Mouse (Mus musculus) adrenal gland, adult 8-10 months (tissue): ENCODE measurements at regions not wholly inside any gene's neighbourhood (a gene's known extent, or its start where the extent isn't known, plus 50 kb on each side); places are given as distances from the start of the nearest gene placed in this dataset.

Experiments
- DNase-seq: peaks from one replicate; pipeline ENCODE4 v3.0.0; 2022

DNA sequence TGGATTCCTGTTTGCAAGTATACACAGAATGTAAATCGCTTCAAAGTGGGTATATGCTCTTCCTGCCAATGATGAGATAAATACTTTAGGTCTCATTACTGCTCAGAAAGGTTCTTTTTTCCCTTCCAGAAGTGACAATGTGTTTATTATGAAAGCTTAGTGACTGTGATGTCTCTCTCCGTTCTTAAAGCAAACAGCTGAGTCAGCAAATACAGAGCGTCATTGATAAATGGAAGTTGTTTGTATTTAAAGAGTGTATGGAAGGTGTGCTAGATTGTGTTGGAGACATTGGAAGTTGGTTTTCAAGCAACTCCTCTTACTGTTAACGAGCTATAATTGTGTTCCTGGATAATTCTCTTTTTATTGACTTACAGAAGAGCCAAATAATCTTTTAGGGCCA, 408.0 kb downstream of the Prr30 start:
- no peak for DNase-seq

DNA sequence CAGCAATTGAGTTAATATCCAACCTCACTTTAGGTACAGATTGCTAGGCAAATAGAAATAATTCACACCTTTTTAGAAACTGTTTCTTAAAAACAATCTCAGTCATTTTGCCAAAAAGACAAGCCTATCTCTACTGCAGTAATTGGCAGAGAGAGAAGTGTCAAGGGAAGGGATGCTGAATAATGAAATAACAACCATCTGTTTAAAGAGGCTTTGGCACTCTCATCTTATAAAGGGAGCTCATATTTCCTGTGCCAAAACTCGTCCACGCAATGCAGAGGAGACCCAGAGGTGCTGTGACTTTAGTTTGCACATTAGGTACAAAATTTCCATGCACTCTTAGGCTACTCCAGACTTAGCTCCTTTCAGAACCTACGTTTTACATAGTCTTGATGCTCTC, 418.2 kb downstream of the Prr30 start:
- no peak for DNase-seq

DNA sequence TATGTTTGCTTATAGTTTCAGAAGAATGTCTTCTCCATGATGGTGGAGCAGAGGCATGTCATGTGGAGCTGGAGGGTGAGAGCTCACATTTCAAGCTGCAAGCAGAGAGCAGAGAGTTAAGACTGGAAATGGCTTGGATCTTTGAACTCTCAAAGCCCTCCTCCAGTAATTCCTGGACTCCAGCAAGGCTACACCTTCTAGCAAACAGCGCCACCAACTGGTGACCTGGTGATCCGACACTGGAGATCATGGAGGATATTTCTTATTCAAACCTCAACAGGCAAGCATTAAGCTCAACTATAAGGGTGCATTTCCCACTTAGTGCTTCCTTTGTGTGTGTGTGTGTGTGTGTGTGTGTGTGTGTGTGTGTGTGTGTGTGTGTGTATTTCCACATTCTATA, 446.2 kb downstream of the Prr30 start:
- no peak for DNase-seq

DNA sequence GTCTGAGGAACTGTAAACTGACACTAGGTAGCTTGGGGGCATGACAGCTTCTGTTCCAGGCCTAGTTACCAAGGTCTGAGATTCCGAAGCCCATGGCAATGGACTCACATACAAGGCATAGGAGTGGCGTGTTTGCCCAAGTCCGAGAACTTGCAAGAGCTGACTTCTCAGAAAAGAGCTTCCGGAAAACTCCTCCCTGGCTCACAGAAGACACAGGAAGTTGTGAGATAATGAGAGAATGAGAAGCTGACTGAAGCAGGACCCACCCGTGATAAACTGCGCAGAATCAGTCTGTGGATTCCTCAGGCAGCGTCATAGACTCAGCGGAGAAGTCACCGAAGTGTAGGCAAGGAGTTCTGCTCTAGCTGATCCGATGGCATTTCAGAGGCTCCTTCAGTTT, 447.4 kb downstream of the Prr30 start:
- DNase-seq: no peak

DNA sequence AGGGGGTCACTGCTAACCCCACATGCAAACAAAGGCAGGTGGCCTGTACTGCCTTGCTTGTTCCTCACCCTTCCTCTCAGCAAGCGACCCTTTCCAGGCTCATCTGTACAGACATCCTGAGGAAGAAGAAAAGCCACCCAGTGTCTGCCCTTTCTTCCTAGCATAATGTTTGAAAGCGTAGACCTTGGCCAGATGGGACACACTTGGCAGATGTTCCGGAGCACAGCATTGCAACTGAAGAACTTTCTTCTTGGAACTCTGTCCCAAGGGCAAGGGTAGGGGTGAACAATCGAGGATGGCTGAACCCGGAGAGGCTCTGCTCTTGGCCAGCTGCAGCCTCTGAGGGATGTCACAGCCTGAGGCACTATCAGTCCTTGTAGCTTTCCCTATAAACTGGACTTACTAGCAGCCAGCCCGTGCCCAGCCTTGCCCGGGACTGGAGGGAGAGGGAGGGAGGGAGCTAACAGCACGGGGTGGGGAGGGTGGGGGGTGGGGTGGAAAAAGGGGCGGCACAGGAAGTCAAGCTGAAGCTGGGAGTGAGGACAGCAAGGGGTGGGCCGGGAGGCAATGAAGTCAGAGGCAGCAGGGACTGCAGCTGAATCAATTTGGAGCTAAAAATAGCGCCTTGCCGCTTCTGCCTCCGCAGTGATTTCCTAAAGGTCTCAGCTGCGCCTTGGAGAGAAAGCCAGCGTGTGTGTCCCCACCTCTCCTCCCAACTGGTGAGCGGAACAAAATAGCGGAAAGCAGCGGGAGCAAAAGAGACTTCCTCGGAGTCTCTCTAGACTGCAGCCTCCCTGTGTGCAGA, 450.2 kb downstream of the Prr30 start:
- peak; percentile 59 for DNase-seq

DNA sequence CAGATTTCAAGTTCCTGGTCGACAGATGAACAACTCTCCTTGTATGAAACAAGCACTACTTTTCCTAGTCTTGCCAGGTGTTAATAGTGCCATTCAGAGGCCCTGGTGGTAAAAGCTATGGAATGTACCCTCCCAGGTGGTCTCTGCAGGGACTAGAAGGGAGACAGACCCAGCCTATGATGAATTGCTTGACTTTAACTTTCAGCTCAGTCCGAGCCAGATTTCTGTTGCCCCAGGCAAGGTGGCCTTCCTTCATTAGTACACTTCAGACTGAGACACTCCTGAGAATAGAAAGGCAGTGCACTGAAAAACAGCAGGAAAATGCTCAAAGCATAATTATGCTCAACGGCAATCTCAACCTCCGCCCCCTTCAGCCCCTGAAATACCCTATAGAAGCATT, 450.8 kb upstream of the Klf12 start:
- no peak for DNase-seq

DNA sequence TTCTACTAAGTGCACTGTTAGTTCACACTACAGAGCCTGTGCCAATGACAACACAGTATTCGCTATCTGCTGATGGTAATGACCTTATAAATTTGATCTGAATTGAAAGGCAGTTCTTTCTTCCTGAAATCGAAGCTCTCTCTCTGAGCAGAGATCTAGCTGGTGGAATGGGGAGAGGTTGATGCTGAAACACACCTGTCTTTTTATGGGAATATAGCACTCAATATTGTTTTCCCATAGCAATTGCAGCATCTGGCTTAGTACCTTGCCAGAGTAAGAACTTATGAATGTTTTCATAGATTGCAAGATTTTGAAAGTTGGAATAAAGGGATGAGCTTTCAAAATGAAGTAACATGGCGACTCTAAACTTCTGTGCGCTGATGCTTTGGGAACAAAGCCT, 444.0 kb upstream of the Klf12 start:
- DNase-seq: no peak

DNA sequence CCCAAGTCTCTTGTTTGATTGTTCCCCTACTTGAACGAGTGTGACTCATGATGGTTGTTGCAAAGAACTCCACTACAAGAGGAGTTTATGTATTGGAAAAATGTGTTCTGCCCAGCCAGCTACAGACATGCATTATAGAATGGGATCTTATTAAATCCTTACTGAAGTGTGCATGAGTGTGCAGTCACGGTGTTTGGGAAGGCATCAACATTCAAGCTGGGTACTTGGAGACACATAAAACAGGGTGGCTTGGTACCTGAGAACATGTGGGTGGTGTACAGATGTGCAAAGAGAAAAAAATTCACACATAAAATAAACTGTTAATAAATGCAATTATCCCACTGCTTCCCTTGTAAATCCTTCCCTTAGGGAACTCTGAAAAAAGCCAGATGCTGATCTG, 443.2 kb upstream of the Klf12 start:
- no peak for DNase-seq

DNA sequence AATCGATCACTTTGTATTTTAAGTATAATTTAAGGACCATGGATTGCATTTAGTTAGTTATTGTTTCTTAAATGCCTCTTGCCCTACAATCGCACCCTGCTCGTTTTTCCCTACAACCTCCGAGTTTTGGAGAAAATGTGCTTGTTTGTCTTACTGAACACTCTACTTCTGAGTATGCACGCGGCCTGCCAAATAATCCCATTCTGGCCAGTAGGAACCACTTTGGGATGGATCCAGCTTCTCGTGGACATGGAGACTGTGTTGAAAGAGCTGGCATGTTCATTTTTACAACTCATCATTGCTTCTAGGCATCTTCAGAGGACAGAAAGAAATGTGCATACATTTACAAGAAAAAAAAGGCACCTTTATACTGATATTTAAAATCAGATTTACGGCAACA, 440.5 kb upstream of the Klf12 start:
- no peak for DNase-seq

DNA sequence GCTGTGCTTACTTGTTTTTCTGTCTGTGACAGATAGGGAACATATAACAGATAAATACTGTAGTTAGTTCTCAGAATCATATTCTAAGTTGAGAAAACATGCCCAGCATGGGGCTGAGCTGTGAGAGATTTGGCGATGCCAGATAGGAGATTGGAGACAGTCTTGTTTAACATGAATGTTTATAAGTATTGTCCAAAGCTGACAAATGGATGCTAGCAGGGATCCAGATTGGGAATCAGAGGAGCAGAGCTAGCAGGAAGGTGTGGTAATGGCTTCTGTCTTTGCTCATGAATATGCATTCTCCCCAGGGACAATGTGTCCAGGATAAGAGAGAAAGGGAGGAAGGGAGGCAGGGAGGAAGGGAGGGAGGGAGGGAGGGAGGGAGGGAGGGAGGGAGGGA, 436.2 kb upstream of the Klf12 start:
- no peak for DNase-seq

DNA sequence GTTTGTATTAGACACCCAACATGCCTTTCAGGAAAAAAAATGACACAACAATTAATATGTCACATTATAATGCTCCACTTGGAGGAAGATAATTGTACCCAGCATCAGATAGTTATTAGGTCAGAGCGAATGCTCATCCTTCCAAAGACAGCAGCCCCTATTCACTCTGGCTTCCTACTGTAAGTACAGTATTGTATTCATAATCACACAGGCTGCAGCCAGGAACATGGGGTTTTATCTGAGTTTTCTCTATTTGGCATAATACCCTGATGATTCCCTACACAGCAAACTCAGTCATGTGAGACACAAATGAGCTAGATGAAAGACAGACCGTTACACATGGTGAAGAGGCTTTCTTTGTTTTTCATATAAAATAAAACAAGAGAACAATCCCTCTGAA, 430.5 kb upstream of the Klf12 start:
- DNase-seq: no peak

DNA sequence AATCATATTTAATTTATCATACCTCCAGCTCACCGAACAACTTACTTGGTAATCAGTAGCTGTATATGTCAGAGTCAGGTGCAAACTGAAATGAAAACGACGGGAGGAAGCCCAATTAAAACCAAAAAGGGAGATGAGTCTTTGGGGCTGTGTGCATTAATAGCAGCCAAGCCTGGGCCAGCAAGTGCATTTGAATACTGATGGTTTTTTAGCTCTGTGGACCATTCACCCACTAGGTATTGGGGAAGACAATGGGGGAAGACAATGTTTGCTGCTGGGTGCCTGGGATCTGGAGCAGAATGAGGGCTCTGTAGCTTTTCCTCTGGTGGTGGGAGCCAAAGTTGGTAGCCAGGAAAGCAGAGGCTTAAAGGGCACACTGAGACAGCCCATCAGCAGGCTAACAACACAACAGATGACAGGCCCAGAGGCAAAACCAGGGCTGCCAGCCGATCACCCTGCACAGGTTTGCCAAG, 429.6 kb upstream of the Klf12 start:
- no peak for DNase-seq

DNA sequence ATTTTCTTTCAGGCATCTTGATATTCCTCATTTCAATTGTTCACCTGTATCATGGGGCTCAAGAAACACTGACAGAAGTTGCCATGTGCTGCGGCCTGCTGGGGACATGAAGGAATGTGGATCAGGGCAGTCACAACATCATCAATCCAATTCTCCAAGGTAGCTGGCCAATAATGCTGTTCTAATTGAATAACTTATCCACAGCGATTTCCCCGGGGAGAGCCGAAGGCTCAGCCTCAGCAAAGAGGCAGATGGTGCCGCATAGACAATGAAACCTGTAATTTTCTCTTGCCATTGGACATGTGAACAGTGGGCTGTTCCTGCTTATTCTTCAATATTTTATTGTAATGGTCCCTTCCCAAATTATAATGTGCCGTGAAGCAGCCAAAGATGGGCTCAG, 429.1 kb upstream of the Klf12 start:
- no peak for DNase-seq

DNA sequence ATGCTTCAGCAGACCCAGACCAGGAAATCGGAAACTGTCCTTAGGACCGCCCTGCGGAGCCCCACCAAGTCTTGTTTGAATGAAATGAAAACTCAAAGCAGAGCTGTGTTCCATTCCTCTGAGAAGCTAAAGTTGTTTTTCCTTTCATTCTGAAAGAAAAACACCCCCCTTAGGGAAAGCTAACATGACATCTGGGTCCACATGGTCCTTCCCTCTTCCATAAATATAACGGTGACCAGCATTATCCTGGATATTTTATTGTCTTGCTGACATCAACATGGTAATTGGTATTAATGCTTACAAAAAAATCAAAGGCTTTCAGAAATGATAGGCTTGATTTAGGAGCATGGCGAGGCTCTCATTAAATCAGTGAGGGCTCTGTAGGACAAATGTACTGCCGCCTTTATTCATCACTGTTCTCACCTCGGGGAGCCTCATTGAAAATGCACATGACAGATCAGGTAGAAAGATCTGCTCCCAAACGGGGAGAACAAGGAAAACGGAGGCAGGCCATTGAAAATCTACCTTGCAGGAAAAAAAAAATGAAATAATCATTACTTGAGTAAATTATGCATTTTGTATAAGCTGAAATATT, 381.0 kb upstream of the Klf12 start:
- no peak for DNase-seq

DNA sequence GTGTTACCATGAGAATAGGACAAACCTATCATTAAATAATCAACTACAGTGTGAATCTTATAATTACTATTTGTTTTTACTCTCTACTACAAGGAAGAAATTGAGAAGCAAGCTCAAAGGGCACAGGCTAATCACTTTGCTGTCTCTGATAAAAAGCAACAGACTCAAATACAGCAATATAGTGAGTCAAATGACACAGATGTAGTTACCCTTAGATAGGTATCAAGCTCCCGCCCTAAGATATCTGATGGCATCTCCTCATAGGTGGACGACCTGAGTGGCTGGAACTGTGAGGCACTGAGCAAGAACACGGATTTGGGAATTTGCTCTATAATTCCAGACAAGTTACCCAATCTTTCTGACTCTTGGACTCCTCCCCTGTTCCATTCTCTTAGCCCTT, 379.7 kb upstream of the Klf12 start:
- no peak for DNase-seq

DNA sequence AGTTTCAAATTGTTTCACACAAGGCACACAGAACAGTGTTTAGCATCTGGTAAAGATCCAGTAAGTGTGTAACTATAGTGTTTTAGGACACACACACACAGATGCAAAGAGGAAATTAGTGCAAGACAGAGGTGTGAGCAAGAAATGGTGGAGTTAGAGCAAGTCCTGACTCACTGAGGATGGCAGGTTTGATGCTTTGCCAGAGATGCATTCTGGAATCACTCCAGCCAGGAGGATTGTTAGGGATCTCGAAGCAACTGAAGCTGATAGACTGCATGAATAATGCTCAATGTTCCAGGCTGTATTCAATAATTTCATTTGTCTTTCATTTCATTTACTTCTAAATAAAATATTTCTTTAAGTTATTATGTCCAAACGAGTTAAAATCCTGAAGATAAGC, 357.6 kb upstream of the Klf12 start:
- no peak for DNase-seq

DNA sequence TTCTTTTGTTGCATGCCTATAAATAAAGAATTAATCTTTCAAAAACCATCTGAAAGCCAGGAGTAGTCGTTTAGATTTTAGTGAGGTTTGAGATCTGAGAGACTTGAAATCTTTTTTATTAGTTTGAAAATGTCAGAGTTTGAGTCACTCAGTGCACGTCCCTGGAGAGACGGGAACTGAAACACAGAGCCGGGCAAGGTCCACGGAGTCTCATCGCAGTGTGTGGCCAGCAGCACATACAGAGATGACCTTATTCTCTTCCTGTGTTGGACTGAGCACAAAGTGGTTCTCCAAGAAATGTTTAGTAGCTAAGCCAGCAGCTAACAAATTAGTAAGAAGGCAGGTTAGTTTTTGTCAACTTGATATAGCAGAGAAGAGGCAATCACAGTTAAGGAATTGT, 350.0 kb upstream of the Klf12 start:
- peak; percentile 55 for DNase-seq

DNA sequence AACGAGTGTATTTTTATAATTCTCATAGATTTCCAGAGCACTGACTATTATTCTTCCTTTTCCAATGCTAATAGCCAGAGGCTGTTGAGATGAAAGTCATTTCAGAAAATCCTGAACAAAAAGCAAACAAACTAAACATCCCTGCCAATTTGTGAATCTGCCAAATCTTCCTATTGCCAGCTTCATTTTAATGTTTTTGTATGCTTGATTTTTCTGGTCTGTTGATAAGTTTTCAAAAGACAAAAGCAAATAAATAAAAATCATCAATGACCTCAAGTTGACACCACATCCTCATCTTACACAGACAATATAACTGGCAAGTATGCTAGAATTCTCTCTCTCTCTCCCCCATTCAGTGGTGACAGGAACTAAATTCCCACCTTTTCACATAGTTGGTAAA, 347.2 kb upstream of the Klf12 start:
- DNase-seq: no peak

DNA sequence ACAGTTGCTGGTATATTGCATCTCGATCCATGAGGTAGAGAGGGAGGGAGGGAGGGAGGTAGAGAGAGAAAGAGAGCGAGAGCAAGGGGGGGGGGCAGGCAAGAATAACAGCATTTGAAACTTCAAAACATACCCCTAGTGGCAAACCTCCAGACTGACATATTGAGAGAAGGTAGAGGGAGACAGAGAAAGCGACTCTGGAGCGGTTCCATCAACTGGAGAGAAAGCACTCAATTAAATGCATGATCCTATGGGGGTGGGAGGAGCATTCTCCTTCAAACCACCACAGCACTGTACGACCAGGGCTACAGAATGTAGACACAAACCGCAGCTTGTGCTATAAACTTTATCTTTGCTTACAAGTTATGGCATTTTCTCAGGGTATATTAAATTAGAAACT, 345.7 kb upstream of the Klf12 start:
- DNase-seq: no peak

DNA sequence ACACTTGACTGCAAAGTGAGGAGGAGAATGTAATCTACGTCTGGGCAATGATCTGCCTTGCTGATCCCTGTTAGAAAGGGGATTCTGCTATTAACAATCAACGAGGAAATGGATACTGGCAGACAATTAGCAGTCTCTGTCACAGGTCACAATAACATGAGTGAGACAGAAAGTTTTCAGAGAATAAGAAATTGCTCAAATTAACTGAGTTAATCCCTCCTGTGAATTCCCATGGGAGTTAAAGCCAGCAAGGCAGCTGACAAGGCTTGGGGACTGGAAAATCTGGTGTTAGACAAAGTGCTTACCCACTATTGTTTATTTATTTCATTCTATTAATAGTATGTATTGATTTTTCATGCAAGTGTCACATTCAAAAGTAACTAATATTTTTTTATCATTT, 343.0 kb upstream of the Klf12 start:
- no peak for DNase-seq

DNA sequence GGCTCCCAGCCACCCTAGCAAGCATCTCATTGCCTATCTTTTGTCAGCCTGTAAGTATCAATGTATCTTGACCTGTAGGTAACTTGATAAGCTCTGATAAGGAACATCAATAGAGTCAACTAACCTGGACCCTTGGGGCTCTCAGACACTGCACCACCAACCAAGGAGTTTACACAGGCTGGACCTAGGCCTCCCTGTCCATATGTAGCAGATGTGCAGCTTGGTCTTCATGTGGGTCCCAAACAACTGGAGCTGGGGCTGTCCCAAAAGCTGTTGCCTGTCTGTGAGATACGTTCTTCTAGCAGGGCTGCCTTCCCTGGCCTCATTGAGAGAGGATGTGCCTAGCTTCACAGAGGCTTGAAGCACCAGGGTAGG, 335.2 kb upstream of the Klf12 start:
- no peak for DNase-seq

DNA sequence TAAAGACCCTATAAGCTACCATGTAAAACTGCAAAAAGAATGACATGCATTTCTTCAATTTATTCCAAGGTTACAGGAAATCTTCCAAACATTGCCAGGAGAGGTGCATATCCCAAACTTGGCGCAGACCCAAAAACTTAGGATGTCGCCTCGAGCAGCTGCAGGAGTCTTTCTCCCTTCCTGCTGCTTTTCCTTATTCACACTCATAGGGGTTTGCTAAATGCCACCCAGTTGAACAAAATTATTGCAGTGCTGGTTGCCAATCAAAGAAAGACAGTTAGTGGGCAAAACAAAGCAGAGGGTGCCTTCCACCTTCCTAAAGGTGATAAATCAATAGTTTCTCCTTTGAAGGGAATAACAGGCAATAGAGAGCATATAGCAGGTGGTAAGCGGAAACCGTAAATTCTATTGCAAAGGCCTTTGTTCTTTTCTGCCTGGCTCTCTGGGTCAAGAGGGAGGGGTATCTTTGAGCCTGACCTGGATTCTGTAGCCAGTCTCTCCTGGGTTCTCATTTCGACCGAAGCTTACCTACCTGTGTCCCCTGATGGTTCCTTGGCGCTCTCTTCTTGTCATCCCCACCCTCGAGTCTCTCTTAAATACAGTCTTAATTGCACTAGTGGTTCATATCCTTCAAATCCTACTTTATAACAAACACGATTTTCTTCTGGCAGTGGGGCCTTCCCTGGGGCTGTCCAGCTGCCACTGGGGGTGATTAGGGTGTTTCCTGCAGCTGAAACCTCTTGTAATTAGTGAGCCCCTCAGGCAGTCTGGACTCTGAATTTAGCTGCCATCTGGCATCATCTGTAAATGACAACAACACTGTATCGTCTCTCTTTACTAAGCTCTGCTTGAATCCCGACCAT, 334.5 kb upstream of the Klf12 start:
- DNase-seq: no peak

DNA sequence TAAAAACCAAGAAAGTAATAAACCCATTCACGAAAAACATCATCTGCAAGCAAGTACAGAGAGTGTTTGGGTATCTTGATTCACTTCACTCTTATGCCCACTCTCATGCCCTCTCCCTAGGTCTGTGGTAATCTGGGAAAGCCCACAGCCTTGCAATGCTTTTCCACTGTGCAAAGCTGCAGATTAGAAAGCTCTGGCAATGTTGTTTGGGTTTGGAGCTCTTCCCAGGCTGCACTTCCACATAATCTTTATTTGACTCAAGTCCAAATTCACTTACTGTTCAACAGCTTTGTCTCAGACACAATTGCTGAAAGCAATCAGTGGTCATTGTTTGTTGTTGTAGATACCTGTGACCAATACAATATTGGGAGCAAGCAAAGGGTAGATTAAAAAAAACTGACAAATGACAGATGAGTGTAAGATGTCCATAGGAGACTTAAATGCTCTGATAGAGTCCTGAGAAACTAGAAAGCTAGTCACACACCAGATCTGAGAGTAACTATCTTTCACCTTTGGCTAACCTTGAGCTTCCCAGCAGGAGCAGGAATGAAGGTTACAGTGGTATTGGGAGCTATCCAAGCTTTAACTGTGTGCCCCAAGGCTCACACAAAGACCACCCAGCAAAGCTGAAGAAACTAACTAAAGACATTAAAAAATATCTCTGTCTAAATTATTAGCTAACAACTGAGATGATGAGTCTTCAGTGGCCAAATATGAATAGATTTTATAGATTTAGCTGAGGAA, 325.7 kb upstream of the Klf12 start:
- no peak for DNase-seq
